Mouse (Mus musculus): ENCODE results near the gene Mras. TPM values are rescaled to one million over a fixed set of nuclear protein-coding genes. Genes with fewer than 3 reads are reported as not detected.

Mras gene
- polyA plus RNA-seq, 1 experiment from 2014 or later, result 8.1 TPM

DNA sequence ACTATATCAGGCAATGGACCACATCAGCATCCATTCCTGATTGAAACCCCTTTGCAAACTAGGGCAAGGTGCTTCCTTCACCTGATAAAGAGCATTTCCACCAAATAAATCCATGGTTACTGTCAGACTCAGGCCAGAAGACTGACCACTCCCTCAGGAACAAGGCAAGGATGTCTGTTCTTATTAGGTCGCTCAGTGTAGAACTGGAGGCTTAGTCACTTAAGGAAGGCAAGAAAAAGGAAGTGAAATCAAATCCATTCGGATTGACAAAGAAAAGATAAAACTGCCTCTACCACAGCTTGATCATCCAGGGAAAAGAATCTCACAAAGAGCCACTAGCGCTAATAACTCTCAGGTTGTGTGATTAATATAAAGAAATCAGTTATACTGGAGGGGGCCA is 27.9 kb downstream of the Mras start:
- ATAC-seq (ENCODE audit: insufficient number of reproducible peaks, low FRiP score), result no peak
- Histone ChIP-seq H3K4me1 (replicated peaks) (peaks cover 6% of the 10 kb centered on the region), H3K36me3 (0 out of 2 replicates have a peak, but pooled peaks cover 3% of the 10 kb centered on the region), H3K9ac (no peak overlapping the region), H3K27ac (ENCODE audit: poor library complexity, severe bottlenecking) (no peak overlapping the region), H3K9me3 (replicated peaks) (no peaks in the 10 kb centered on the region), H3K4me3 (no peak overlapping the region), H3K27me3 (replicated peaks) (no peaks in the 10 kb centered on the region), H3K4me2 (no peak overlapping the region)
- 68% methylated on average over 3 of the region's 3 CpGs for WGBS

DNA sequence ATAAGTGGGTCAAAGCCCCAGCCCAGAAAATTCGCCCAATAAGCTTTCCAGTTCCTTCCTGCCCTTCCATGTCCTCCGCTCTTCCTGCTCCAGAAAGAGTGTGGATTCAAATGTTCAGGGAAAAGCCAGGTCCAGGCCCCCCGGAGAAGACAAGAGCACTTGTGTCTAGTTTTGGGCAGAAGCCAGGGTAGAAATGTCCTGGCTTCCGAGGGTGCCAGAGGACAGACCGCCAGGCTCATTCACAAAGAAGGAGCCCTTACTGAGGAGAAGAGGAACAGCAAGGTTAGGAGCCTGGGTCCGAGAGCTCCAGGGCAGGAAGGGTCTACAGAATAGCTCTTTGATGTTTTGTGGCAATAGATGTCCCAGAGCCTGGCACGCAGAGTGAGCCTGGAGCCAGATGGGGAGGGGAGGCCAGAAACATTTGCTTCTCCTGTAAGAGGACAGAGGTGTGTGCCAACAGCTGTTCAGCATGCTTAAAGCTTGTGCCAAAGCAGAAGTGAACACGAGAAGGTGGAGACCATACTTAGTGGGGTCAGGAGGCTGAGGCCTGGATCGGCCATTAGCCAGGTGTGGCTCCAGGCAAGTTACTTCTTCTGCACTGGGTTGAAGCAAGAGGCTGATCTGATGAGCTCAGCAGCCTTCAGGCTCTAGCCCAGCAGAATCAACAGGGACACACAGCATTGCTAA is 35.8 kb downstream of the Mras start:
- ATAC-seq (ENCODE audit: insufficient number of reproducible peaks, low FRiP score), result no peak
- Histone ChIP-seq H3K9me3 (replicated peaks) (no peaks in the 10 kb centered on the region), H3K4me1 (replicated peaks) (peaks cover 3% of the 10 kb centered on the region; the same call in 1 of the 2 replicates), H3K9ac (no peak overlapping the region), H3K27ac (ENCODE audit: poor library complexity, severe bottlenecking) (no peak overlapping the region), H3K4me2 (no peak overlapping the region), H3K4me3 (no peak overlapping the region), H3K27me3 (replicated peaks) (no peaks in the 10 kb centered on the region), H3K36me3 (peaks cover 8% of the 10 kb centered on the region; the same call in 1 of the 2 replicates)
- 77% methylated on average over 9 of the region's 9 CpGs for WGBS

- H3K27me3 ChIP-seq (replicated peaks), result no peaks in the 10 kb centered on the region
- no peak overlapping the region for H3K4me3 ChIP-seq
- H3K9ac ChIP-seq, result no peak overlapping the region
- ATAC-seq (ENCODE audit: insufficient number of reproducible peaks, low FRiP score), result no peak
- 70% methylated on average over 6 of the region's 6 CpGs for WGBS
- peaks cover 3% of the 10 kb centered on the region; the same call in 1 of the 2 replicates for H3K4me1 ChIP-seq (replicated peaks)
- no peaks in the 10 kb centered on the region for H3K9me3 ChIP-seq (replicated peaks)
- H3K4me2 ChIP-seq, result no peak overlapping the region
- H3K27ac ChIP-seq (ENCODE audit: poor library complexity, severe bottlenecking), result no peak overlapping the region
- peaks cover 6% of the 10 kb centered on the region; the same call in 1 of the 2 replicates for H3K36me3 ChIP-seq
Measured at GRCm38 (mm10) chr9:99400781-99401180, 36.4 kb downstream of the Mras start.

DNA sequence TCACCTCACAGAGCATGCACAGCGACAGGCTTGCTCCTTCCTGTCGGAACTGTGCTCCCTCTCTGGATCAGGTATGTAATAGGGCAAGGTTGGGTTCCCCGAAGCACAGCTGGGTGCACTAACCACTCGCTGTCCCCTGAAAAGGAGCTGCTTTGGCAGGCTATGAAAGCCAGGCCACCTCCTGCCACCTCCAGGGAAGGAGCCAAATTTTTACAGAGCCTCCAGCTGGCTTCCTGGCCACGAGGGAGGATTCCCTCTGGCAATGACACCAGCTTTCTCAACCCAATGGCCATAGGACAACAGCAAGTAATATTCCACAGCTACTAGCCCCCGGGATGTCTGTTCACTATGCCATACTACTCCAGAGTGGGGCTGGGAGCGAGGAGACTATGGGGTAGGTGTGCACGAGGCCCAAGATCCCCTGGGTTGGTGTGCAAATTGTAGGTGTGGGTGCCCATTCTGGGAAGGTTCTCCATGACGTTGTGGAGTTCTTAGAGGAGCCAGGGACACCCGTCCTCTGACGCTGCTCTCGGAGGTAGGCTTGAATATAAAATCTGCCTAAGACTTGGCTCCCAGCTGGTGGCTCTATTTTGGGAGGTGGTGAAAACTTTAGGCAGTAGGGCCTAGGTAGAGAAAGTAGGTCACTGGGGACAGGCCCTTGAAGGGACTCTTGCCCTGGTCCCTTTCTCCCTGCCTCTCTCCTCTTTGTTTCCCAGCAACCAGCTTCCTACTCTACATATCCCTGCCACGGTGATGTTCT is 39.9 kb downstream of the Mras start:
- Histone ChIP-seq H3K27ac (ENCODE audit: poor library complexity, severe bottlenecking) (no peak overlapping the region), H3K36me3 (peaks cover 9% of the 10 kb centered on the region), H3K4me2 (no peak overlapping the region), H3K4me3 (no peak overlapping the region), H3K9me3 (replicated peaks) (no peaks in the 10 kb centered on the region), H3K9ac (no peak overlapping the region), H3K4me1 (replicated peaks) (peaks cover 3% of the 10 kb centered on the region; the same call in 1 of the 2 replicates), H3K27me3 (replicated peaks) (no peaks in the 10 kb centered on the region)
- WGBS, result 79% methylated on average over 13 of the region's 13 CpGs
- ATAC-seq (ENCODE audit: insufficient number of reproducible peaks, low FRiP score), result no peak

- ATAC-seq (ENCODE audit: insufficient number of reproducible peaks, low FRiP score), result 0 out of 2 replicates have a peak, but pooled peaks have one; percentile 42
- Histone ChIP-seq H3K9me3 (replicated peaks) (no peaks in the 10 kb centered on the region), H3K4me2 (no peak overlapping the region), H3K9ac (no peak overlapping the region), H3K36me3 (peaks cover 9% of the 10 kb centered on the region), H3K27ac (ENCODE audit: poor library complexity, severe bottlenecking) (no peak overlapping the region), H3K27me3 (replicated peaks) (no peaks in the 10 kb centered on the region), H3K4me3 (no peak overlapping the region), H3K4me1 (replicated peaks) (no peaks in the 10 kb centered on the region)
- WGBS, result 76% methylated on average over 11 of the region's 11 CpGs
Measured at GRCm38 (mm10) chr9:99394366-99394765, 42.8 kb downstream of the Mras start.

GRCm38 (mm10) chr9:99393146-99393545 is 44.0 kb downstream of the Mras start:
- Histone ChIP-seq H3K36me3 (peaks cover 9% of the 10 kb centered on the region), H3K4me3 (no peak overlapping the region), H3K27ac (ENCODE audit: poor library complexity, severe bottlenecking) (no peak overlapping the region), H3K9me3 (replicated peaks) (no peaks in the 10 kb centered on the region), H3K27me3 (replicated peaks) (no peaks in the 10 kb centered on the region), H3K4me1 (replicated peaks) (no peaks in the 10 kb centered on the region), H3K9ac (no peak overlapping the region), H3K4me2 (no peak overlapping the region)
- WGBS, result 87% methylated on average over 8 of the region's 8 CpGs
- no peak for ATAC-seq (ENCODE audit: insufficient number of reproducible peaks, low FRiP score)

- no peak overlapping the region for H3K4me3 ChIP-seq
- H3K4me2 ChIP-seq, result no peak overlapping the region
- no peak overlapping the region for H3K27ac ChIP-seq (ENCODE audit: poor library complexity, severe bottlenecking)
- no peak for ATAC-seq (ENCODE audit: insufficient number of reproducible peaks, low FRiP score)
- WGBS, result 85% methylated on average over 10 of the region's 10 CpGs
- H3K36me3 ChIP-seq, result peaks cover 9% of the 10 kb centered on the region
- no peaks in the 10 kb centered on the region for H3K27me3 ChIP-seq (replicated peaks)
- no peak overlapping the region for H3K9ac ChIP-seq
- H3K4me1 ChIP-seq (replicated peaks), result no peaks in the 10 kb centered on the region
- no peaks in the 10 kb centered on the region for H3K9me3 ChIP-seq (replicated peaks)
Measured at GRCm38 (mm10) chr9:99391557-99391956, 45.6 kb downstream of the Mras start.

DNA sequence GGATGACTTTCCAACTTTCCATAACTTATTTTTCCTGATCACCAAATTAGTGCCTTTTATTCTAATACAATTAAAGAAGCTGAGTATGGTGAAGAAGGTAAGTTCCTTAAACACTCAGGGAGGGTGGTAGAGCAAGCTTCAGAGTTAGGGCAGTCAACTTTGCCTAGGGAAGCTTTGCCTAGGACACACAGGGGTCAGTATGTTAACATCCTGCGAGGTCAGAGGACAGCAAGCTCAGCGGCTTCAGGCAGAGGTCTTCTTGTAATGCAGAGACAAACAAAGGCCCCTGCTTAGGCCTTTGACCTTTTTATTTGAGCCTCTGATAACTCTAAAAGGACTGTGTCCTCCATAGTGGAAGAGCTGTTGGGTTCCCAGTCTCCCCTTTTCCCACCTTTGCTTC is 46.5 kb downstream of the Mras start:
- WGBS, result 67% methylated on average over 2 of the region's 2 CpGs
- Histone ChIP-seq H3K27ac (ENCODE audit: poor library complexity, severe bottlenecking) (no peak overlapping the region), H3K9ac (no peak overlapping the region), H3K27me3 (replicated peaks) (peaks cover 4% of the 10 kb centered on the region), H3K4me1 (replicated peaks) (no peaks in the 10 kb centered on the region), H3K4me3 (no peak overlapping the region), H3K36me3 (peaks cover 9% of the 10 kb centered on the region), H3K9me3 (replicated peaks) (no peaks in the 10 kb centered on the region), H3K4me2 (no peak overlapping the region)
- ATAC-seq (ENCODE audit: insufficient number of reproducible peaks, low FRiP score), result no peak

DNA sequence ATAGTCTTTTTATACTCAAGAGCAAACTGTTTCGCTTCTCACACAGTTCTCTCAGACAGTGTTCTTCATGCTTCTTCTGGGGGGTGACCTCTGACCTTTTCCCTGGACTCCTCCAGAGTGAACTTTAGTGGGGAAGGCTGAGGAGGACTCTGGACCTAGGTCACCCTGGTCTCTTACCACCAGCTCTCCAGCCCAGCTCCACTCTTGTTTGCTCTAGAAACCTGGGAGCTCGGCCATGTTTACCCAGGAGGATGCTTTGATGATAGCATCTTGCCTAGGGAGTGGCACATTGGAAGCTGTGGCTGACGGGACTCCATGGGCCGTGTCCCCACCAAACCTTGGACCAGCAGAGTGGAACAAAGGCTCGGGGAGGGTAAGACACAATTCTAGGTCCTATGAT is 47.0 kb downstream of the Mras start:
- Histone ChIP-seq H3K27ac (ENCODE audit: poor library complexity, severe bottlenecking) (no peak overlapping the region), H3K9me3 (replicated peaks) (no peaks in the 10 kb centered on the region), H3K4me3 (no peak overlapping the region), H3K4me2 (no peak overlapping the region), H3K4me1 (replicated peaks) (no peaks in the 10 kb centered on the region), H3K36me3 (peaks cover 9% of the 10 kb centered on the region), H3K9ac (no peak overlapping the region), H3K27me3 (replicated peaks) (peaks cover 4% of the 10 kb centered on the region)
- WGBS, result 68% methylated on average over 5 of the region's 5 CpGs
- ATAC-seq (ENCODE audit: insufficient number of reproducible peaks, low FRiP score), result no peak

DNA sequence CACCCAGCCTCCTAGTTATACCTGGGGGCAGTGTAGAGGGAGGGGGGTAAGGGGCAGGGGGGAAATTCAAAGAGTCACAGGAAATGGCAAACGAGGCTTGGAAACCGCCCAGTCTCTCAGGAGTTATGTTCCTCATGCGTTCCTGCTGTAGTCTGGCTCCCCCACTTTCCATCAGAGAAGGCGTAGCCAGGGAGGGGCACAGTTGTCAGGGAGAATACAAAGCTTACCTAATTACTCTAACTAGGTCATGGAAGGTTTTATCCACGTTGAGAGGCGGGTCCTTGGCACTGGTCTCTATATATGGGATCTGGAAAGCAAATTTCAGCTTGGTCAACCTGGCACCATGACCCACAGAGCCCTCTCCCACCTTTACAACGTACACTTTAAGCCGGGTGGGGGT is 47.7 kb downstream of the Mras start:
- no peak overlapping the region for H3K9ac ChIP-seq
- WGBS, result 76% methylated on average over 8 of the region's 8 CpGs
- no peak overlapping the region for H3K4me2 ChIP-seq
- no peak overlapping the region for H3K4me3 ChIP-seq
- peaks cover under 1% of the 10 kb centered on the region; the same call in 1 of the 2 replicates for H3K4me1 ChIP-seq (replicated peaks)
- no peak for ATAC-seq (ENCODE audit: insufficient number of reproducible peaks, low FRiP score)
- peaks cover 4% of the 10 kb centered on the region for H3K27me3 ChIP-seq (replicated peaks)
- no peaks in the 10 kb centered on the region for H3K9me3 ChIP-seq (replicated peaks)
- H3K36me3 ChIP-seq, result peaks cover 9% of the 10 kb centered on the region
- H3K27ac ChIP-seq (ENCODE audit: poor library complexity, severe bottlenecking), result no peak overlapping the region

DNA sequence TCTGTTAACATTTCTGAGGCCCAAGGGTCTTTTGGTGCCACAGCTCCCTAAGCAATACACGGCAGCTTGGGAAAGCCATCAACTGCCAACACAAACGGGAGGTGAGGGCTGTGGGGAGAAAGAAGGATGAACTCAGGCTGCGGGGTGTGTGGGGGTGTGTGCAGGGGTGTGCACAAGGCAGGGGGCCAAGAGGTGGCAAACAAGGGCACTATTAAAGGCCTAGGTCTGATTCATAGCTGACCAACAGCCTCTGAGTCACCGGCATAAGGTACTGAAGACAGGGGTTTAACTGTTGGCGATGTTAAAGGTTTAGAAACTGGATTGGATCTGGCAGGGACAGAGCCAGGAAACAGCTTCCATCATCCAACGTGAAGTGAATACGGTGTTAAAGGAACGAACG is 48.3 kb downstream of the Mras start:
- H3K9me3 ChIP-seq (replicated peaks), result no peaks in the 10 kb centered on the region
- H3K4me1 ChIP-seq (replicated peaks), result peaks cover 4% of the 10 kb centered on the region; the same call in 1 of the 2 replicates
- no peak overlapping the region for H3K4me2 ChIP-seq
- no peak overlapping the region for H3K9ac ChIP-seq
- WGBS, result 79% methylated on average over 9 of the region's 9 CpGs
- ATAC-seq (ENCODE audit: insufficient number of reproducible peaks, low FRiP score), result no peak
- peaks cover 9% of the 10 kb centered on the region for H3K36me3 ChIP-seq
- peaks cover 4% of the 10 kb centered on the region for H3K27me3 ChIP-seq (replicated peaks)
- no peak overlapping the region for H3K4me3 ChIP-seq
- no peak overlapping the region for H3K27ac ChIP-seq (ENCODE audit: poor library complexity, severe bottlenecking)

All from heart, embryonic 12.5 days (tissue).